Mouse (Mus musculus): Measurements from ENCODE around the gene Chrnb4. TPM values are rescaled to one million over a fixed set of nuclear protein-coding genes. Genes with fewer than 3 reads are reported as not detected.

The Chrnb4 gene
- total RNA-seq (2021) = under 1 TPM in 1 of 2 experiments, not detected in 1; 0.07 TPM
- long read RNA-seq, experiment 1 = 0 reads
- long read RNA-seq, experiment 2 = 0 reads

DNA sequence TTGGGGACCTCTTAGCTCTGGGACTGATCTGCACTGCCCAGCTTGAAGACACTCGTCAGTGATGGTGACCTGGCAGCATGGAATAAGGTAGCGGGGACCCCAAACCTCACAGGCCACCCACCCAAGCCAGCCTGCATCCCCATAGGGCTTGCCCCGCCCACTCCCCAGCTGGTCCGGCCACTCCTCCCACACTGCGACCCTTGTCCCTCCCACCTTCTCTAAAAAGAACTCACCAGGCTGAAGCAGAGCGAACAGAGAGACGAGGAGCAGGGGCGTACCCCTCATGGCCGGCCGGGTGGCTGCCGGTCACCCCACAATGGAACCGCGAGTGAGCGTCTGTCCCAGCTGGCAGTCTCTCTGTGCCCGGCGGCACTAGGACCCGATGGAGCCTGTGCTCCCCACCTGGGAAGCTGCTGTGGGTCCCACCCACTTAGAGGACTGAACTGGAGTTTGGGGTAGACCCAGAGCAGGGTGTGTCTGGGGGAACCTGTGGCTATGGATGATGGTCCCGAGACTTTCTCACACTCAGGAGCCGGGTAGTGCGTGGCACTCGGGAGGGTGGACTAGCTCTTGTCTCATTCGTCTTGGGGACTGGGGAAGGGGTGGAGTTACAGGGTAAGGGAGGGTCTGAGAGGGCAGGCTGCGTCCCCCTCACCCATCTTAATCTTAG, at the start of gene Chrnb4:
Gene Chrnb4 (minus strand): TSS at position 569 of the 670 bp plus-strand sequence.
- no peak for DNase-seq (ENCODE audit: low spot score)

GRCm38 (mm10) chr9:55096870-55097269, 48.3 kb upstream of the Chrnb4 start:
- DNase-seq (ENCODE audit: low spot score) = no peak

GRCm38 (mm10) chr9:55096033-55096432, 47.5 kb upstream of the Chrnb4 start:
- no peak for DNase-seq (ENCODE audit: low spot score)

GRCm38 (mm10) chr9:55090141-55090540, 41.6 kb upstream of the Chrnb4 start:
- no peak for DNase-seq (ENCODE audit: low spot score)

DNA sequence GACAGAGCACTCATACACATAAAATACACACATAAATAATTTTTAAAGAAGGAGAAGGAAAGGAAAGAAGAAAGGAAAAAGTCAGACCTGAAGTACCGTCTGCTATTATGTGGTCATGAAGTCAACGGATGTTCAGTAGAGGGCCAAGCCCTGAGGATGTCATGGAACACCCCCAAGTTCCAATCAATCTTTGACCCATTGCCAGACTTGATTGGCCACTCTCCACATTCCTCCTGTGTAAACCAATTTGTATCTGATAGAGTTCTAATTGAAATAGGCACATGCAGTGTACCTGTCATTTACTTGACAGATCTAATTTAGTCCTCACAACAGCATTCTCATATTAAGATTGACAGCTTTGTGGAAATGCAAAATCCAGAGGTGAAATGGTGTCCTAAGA, 40.6 kb upstream of the Chrnb4 start:
- DNase-seq (ENCODE audit: low spot score) = no peak

DNA sequence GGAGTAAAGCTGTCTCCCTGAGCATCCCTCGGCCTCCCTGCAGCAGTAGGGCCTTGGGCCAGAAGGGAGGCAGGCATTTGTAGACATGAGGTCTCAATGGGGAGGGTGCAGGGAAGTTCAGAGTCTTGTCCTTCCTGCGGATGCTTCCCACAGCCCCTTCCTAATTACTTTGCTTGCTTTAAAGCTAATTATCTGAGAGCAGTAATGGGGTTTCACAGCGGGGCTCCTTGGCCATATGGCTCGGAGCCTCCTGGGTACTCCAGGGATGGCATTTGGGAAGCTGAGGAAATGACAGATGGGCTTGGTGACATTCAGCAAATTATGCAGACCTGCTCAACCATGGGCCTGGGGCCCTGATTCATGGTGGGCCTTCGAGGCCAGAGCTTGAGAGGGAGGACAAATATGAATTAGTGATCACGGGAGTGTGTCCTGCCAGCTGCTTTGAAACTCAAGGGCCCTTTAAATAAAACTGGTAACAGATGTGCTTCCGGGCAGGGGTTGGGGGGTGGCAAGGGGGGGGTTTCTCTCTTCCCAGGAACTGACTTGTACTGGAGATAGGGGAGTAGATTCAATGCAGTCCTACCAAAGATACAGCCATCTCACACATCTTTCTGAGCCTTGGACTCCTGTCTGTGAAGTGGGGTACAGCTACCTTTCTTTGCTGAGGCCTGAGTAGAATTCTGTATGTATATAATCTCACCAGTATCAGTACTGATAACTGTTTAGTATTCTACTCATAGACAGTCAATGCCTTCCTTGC, 34.8 kb upstream of the Chrnb4 start:
- DNase-seq (ENCODE audit: low spot score) = no peak

- DNase-seq (ENCODE audit: low spot score) = no peak
These were observed 19.3 kb upstream of the Chrnb4 start for GRCm38 (mm10) chr9:55067965-55068265.

DNA sequence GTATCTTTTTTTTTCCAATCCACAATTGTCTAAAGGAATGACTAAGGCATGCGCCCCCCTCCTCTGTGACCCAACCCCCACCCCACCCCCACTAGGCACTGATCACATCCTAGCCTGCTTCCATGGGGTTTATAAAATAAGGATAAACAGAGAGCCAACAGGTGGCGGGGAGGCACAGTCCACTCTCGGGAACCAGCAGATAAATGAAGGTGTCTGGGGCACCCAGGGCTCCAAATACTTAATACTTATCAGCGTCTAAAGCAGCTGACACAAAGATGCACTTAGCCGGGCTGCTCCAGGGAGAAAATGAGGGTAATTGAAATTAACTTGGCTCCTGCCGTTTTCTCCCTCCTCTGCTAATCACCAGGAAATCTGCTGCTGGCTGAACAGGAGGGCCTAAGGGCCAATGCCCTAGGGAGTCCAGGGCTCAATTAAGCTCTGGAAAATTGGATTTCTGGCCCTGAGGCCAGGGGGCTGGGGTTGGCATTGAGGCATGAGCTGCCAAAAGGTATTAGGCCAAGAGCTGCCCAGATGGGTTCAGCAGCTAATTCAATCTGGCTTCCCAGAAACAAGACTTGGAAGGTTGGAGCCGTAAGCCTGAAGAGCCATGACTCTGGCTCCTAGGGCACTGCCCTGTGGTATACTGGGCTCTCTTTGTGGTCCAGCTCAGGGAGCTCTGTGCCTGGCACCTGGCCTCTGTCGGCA, 18.8 kb upstream of the Chrnb4 start:
- no peak for DNase-seq (ENCODE audit: low spot score)

DNA sequence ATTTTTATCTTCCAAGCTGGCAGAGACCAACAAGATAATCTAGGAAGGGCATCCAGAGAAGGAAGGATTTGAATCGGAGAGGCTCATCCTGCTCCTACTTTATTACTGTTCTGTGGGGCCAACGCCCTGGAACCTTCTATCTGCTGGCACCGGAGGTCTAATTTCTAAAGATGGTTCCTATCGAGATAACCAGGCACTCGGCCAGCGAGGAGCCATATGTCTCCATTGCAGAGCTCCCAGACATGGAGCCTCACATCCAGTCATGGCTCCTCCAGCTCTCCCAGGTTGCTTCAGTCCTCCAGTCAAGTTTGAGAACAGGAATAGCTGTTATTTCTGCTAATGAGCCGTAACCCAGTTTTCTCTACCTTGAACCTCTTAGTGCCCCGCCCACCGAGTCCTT, 16.7 kb upstream of the Chrnb4 start:
- DNase-seq (ENCODE audit: low spot score) = no peak

- DNase-seq (ENCODE audit: low spot score) = no peak
These were observed 9.5 kb upstream of the Chrnb4 start for GRCm38 (mm10) chr9:55058067-55058466.

DNA sequence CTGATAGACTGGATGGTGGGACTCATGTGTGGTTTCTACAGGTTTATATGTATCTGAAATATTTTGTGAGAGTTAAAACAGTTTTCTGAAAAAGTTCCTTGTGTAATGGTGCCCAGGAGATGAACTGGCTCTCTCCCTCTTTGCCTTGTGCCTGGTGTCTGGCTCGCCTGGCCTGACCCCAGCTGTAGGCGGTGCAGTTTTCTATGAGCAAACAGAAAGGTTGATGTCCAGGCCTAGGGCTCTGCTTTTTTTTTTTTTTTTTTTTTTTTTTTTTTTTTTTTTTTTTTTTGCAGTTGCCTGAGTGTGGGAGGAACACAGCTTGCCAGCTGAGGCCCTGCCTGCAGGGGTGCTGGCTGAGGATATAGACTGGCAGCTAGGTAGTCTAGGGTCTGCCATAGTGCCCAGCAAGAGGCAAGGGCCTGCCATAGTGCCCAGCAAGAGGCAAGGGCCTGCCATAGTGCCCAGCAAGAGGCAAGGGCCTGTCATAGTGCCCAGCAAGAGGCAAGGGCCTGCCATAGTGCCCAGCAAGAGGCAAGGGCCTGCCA, 6.9 kb upstream of the Chrnb4 start:
- DNase-seq (ENCODE audit: low spot score) = no peak

GRCm38 (mm10) chr9:55046764-55047163, 1.8 kb downstream of the Chrnb4 start:
- no peak for DNase-seq (ENCODE audit: low spot score)

- DNase-seq (ENCODE audit: low spot score) = no peak
These were observed 3.6 kb downstream of the Chrnb4 start for GRCm38 (mm10) chr9:55045001-55045400.

DNA sequence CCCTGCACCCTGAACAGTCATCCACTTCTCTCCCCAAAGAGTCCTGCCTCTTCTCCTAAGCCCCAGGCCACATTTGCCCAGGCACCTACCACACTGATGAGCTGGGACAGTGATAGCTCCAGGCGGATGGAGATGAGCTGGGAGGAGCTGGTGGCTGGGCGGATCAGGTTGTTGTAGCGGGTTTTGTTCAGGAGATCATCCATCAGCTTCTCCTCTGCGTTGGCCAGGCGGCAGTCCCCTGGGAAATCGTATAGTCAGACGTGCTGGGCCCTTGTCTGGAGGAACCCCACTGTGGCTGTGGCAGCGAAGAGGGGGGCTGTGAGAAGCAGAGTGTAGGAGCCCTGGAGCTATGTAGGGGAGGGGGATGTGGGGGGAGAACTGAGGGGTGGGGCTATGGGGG, 4.9 kb downstream of the Chrnb4 start:
- no peak for DNase-seq (ENCODE audit: low spot score)

DNA sequence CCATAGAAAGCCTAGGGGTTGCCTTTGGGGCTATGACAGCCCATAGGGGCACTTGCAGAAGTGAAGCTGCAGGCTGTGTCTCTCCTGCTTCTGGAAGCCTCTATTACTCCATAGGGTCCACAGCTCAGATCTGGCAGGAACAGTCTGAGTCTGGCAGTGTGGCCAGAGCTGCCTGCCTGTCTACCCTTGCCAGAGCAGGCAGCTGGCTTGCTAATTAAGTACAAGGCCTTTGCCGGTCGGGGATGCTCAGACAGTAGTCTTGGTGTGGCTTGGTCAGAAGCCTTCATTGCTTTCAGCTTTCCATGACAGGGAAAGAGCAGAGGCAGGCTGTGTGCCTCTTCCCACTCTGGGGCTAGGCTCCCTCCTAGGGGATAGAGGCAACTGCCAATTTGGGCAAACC, 7.2 kb downstream of the Chrnb4 start:
- no peak for DNase-seq (ENCODE audit: low spot score)

GRCm38 (mm10) chr9:55039983-55040382, 8.6 kb downstream of the Chrnb4 start:
- DNase-seq (ENCODE audit: low spot score) = no peak

DNA sequence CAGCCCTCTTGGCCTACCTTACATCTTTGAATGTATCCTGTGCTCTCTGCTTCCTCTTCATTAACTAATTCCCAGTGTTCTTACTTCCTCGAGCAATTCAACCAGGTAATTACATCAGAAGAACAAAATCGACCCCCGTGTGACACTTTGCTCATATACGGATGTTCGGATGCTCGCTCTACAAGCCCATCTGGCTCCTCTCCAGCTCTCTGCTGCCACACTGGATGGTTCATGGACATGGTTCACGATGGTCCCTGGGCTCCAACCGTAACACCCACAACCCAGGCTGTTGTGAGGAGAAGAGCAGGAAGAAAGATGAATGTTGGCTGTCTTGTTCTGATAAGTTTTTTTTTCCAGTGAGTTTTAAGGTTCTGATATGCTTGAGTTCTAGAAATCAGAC, 9.6 kb downstream of the Chrnb4 start:
- DNase-seq (ENCODE audit: low spot score) = no peak

- DNase-seq (ENCODE audit: low spot score) = no peak
These were observed 17.0 kb downstream of the Chrnb4 start for GRCm38 (mm10) chr9:55031435-55032167.

- no peak for DNase-seq (ENCODE audit: low spot score)
These were observed 22.3 kb downstream of the Chrnb4 start, which contains the start of gene Chrna3 for GRCm38 (mm10) chr9:55026275-55026663. TSS of gene Chrna3 (minus strand) at chr9:55026562.

GRCm38 (mm10) chr9:55025534-55026274, 22.9 kb downstream of the Chrnb4 start:
- no peak for DNase-seq (ENCODE audit: low spot score)

Data from gastrocnemius, adult 18-20 months (tissue).